Mouse (Mus musculus) c-Kit-negative CD71-positive TER-119-positive erythroid progenitor cells, embryonic 14.5 days (primary cell): ENCODE data around the gene Cntnap4.

Experiments used
- DNase-seq: peaks from one replicate; pipeline ENCODE4 v3.0.0-alpha.2; 2013; ENCODE audit warnings: low read depth, low spot score

The Cntnap4 gene

GRCm38 (mm10) chr8:112569471-112570141 lies at the start of gene Cntnap4:
Cntnap4 (plus strand) TSS chr8:112570043.
- DNase-seq, result no peak

GRCm38 (mm10) chr8:112557376-112557775 lies 12.5 kb upstream of the Cntnap4 start:
- DNase-seq, result no peak

- DNase-seq, result no peak
Observed at GRCm38 (mm10) chr8:112570541-112570940, 698 bp downstream of the Cntnap4 start.

- DNase-seq, result no peak
Observed at GRCm38 (mm10) chr8:112571337-112571904, 1.6 kb downstream of the Cntnap4 start.

- DNase-seq, result no peak
Observed at GRCm38 (mm10) chr8:112581473-112581872, 11.6 kb downstream of the Cntnap4 start.

GRCm38 (mm10) chr8:112583440-112583839 lies 13.6 kb downstream of the Cntnap4 start:
- DNase-seq, result no peak

GRCm38 (mm10) chr8:112588357-112589051 lies 18.7 kb downstream of the Cntnap4 start:
- no peak for DNase-seq

- no peak for DNase-seq
Observed at GRCm38 (mm10) chr8:112589052-112589389, 19.2 kb downstream of the Cntnap4 start.

GRCm38 (mm10) chr8:112596023-112596776 lies 26.4 kb downstream of the Cntnap4 start:
- no peak for DNase-seq

GRCm38 (mm10) chr8:112599975-112600374 lies 30.1 kb downstream of the Cntnap4 start:
- DNase-seq, result no peak

- DNase-seq, result no peak
Observed at GRCm38 (mm10) chr8:112601150-112601549, 31.3 kb downstream of the Cntnap4 start.

GRCm38 (mm10) chr8:112610121-112610520 lies 40.3 kb downstream of the Cntnap4 start:
- DNase-seq, result no peak

- no peak for DNase-seq
Observed at GRCm38 (mm10) chr8:112628791-112629190, 58.9 kb downstream of the Cntnap4 start.

GRCm38 (mm10) chr8:112652657-112653056 lies 82.8 kb downstream of the Cntnap4 start:
- DNase-seq, result no peak

- no peak for DNase-seq
Observed at GRCm38 (mm10) chr8:112653276-112653675, 83.4 kb downstream of the Cntnap4 start.

GRCm38 (mm10) chr8:112653994-112654393 lies 84.2 kb downstream of the Cntnap4 start:
- no peak for DNase-seq

GRCm38 (mm10) chr8:112664067-112664466 lies 94.2 kb downstream of the Cntnap4 start:
- no peak for DNase-seq

- no peak for DNase-seq
Observed at GRCm38 (mm10) chr8:112674671-112675070, 104.8 kb downstream of the Cntnap4 start.

- DNase-seq, result no peak
Observed at GRCm38 (mm10) chr8:112681757-112682156, 111.9 kb downstream of the Cntnap4 start.

GRCm38 (mm10) chr8:112695708-112696107 lies 125.9 kb downstream of the Cntnap4 start:
- no peak for DNase-seq

- no peak for DNase-seq
Observed at GRCm38 (mm10) chr8:112698141-112698540, 128.3 kb downstream of the Cntnap4 start.

GRCm38 (mm10) chr8:112716982-112717381 lies 147.1 kb downstream of the Cntnap4 start:
- DNase-seq, result no peak
